Mouse (Mus musculus) liver, postnatal 0 days (tissue): Measurements from ENCODE around the gene Dhh.

Experiments
- CTCF ChIP-seq: sonication (generic); IDR thresholded peaks from 2 replicates; pipeline ENCODE4 v1.5.1; 2016; ENCODE audit warnings: antibody characterized with exemption, low read depth
- EP300 ChIP-seq: IDR thresholded peaks from 2 replicates; pipeline ENCODE4 v1.6.1; 2016; ENCODE audit warnings: antibody characterized with exemption, low read depth, mild to moderate bottlenecking

DNA sequence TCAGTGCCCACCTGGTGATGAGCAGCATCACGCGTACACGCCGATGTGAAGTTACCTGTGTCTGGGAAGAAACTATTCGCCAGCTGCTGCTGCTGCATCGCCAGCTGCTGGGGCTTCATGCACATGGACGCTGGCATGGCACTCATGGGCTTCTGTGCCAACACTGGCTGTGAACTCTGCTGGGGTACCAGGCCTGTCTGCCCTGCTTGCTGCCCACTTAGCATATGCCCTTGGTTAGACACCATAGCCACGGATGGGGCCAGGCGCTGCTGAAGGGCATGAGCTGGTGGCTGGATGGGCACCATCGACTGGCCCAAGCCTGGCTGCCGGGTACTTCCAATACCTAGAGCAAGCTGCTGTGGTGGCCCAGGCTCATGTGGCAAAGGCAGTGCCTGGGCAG lies 49.2 kb downstream of the Dhh start:
- TF ChIP-seq CTCF (no peak), EP300 (no peak)
